Mouse (Mus musculus): Measurements from ENCODE around the gene Ift46. TPM values are rescaled to one million over a fixed set of nuclear protein-coding genes. Genes with fewer than 3 reads are reported as not detected.
A peak's percentile ranks its signal among the peaks of the same experiment; 100 is the strongest.

Gene Ift46
- polyA plus RNA-seq, 1 experiment from 2014 or later = 98.3 TPM

GRCm38 (mm10) chr9:44721877-44722186, 45.9 kb upstream of the Ift46 start:
- DNase-seq (ENCODE audit: low spot score) = no peak
- no peak for ATAC-seq (replicated peaks; ENCODE audit: low FRiP score, low read depth)
- H3K9me3 ChIP-seq (replicated peaks; ENCODE audit: low read length) = no peaks in the 10 kb centered on the region
- no peaks in the 10 kb centered on the region for H3K27me3 ChIP-seq (ENCODE audit: insufficient read depth, low read length)
- WGBS = 81% methylated on average over 3 of the region's 3 CpGs
- H3K27ac ChIP-seq = peak overlapping the region; percentile 51; the same call in 1 of the 2 replicates
- no peak overlapping the region for H3K9ac ChIP-seq (ENCODE audit: low read depth, low read length)
- TF ChIP-seq CTCF (IDR thresholded peaks at IDR 0.05; ENCODE audit: low read depth) = no peak
- peaks cover 16% of the 10 kb centered on the region for H3K36me3 ChIP-seq (ENCODE audit: insufficient read depth, low read length)
- peak overlapping the region; percentile 76; the same call in 1 of the 2 replicates for H3K4me2 ChIP-seq (ENCODE audit: low read length)
- H3K4me1 ChIP-seq (replicated peaks; ENCODE audit: insufficient read depth, low read length) = peaks cover 32% of the 10 kb centered on the region
- no peak overlapping the region for H3K4me3 ChIP-seq (replicated peaks; ENCODE audit: low read depth, low read length)

GRCm38 (mm10) chr9:44722575-44722974, 45.1 kb upstream of the Ift46 start:
- H3K36me3 ChIP-seq (ENCODE audit: insufficient read depth, low read length) = peaks cover 12% of the 10 kb centered on the region; the same call in 1 of the 2 replicates
- H3K4me3 ChIP-seq (replicated peaks; ENCODE audit: low read depth, low read length) = no peak overlapping the region
- no peaks in the 10 kb centered on the region for H3K27me3 ChIP-seq (ENCODE audit: insufficient read depth, low read length)
- DNase-seq (ENCODE audit: low spot score) = no peak
- peak overlapping the region; percentile 76 for H3K27ac ChIP-seq
- no peak overlapping the region for H3K9ac ChIP-seq (ENCODE audit: low read depth, low read length)
- no peak for TF ChIP-seq CTCF (IDR thresholded peaks at IDR 0.05; ENCODE audit: low read depth)
- no peaks in the 10 kb centered on the region for H3K9me3 ChIP-seq (replicated peaks; ENCODE audit: low read length)
- 67% methylated on average over 7 of the region's 7 CpGs for WGBS
- peaks cover 39% of the 10 kb centered on the region for H3K4me1 ChIP-seq (replicated peaks; ENCODE audit: insufficient read depth, low read length)
- 0 out of 2 replicates have a peak overlapping the region, but pooled peaks have one; percentile 7 for H3K4me2 ChIP-seq (ENCODE audit: low read length)
- ATAC-seq (replicated peaks; ENCODE audit: low FRiP score, low read depth) = no peak

GRCm38 (mm10) chr9:44723008-44723407, 44.7 kb upstream of the Ift46 start:
- TF ChIP-seq CTCF (IDR thresholded peaks at IDR 0.05; ENCODE audit: low read depth) = no peak
- Histone ChIP-seq H3K27me3 (ENCODE audit: insufficient read depth, low read length) (no peaks in the 10 kb centered on the region), H3K9ac (ENCODE audit: low read depth, low read length) (no peak overlapping the region), H3K36me3 (ENCODE audit: insufficient read depth, low read length) (peaks cover 12% of the 10 kb centered on the region; the same call in 1 of the 2 replicates), H3K27ac (peak overlapping the region; percentile 76), H3K4me2 (ENCODE audit: low read length) (0 out of 2 replicates have a peak overlapping the region, but pooled peaks have one; percentile 7), H3K4me1 (replicated peaks; ENCODE audit: insufficient read depth, low read length) (peaks cover 43% of the 10 kb centered on the region), H3K4me3 (replicated peaks; ENCODE audit: low read depth, low read length) (no peak overlapping the region), H3K9me3 (replicated peaks; ENCODE audit: low read length) (no peaks in the 10 kb centered on the region)
- WGBS = 22% methylated on average over 7 of the region's 7 CpGs
- DNase-seq (ENCODE audit: low spot score) (peak; percentile 68), ATAC-seq (replicated peaks; ENCODE audit: low FRiP score, low read depth) (no peak)

- peaks cover 12% of the 10 kb centered on the region; the same call in 1 of the 2 replicates for H3K36me3 ChIP-seq (ENCODE audit: insufficient read depth, low read length)
- no peak overlapping the region for H3K4me2 ChIP-seq (ENCODE audit: low read length)
- DNase-seq (ENCODE audit: low spot score) = no peak
- no peak for ATAC-seq (replicated peaks; ENCODE audit: low FRiP score, low read depth)
- H3K9me3 ChIP-seq (replicated peaks; ENCODE audit: low read length) = no peaks in the 10 kb centered on the region
- H3K27ac ChIP-seq = peak overlapping the region; percentile 76
- no peak for TF ChIP-seq CTCF (IDR thresholded peaks at IDR 0.05; ENCODE audit: low read depth)
- 64% methylated on average over 11 of the region's 11 CpGs for WGBS
- H3K4me1 ChIP-seq (replicated peaks; ENCODE audit: insufficient read depth, low read length) = peaks cover 44% of the 10 kb centered on the region
- no peak overlapping the region for H3K9ac ChIP-seq (ENCODE audit: low read depth, low read length)
- H3K27me3 ChIP-seq (ENCODE audit: insufficient read depth, low read length) = no peaks in the 10 kb centered on the region
- H3K4me3 ChIP-seq (replicated peaks; ENCODE audit: low read depth, low read length) = no peak overlapping the region
Observed at GRCm38 (mm10) chr9:44723521-44724041, 44.1 kb upstream of the Ift46 start.

- WGBS = 73% methylated on average over 6 of the region's 6 CpGs
- TF ChIP-seq CTCF (IDR thresholded peaks at IDR 0.05; ENCODE audit: low read depth) = no peak
- no peaks in the 10 kb centered on the region for H3K27me3 ChIP-seq (ENCODE audit: insufficient read depth, low read length)
- H3K4me2 ChIP-seq (ENCODE audit: low read length) = no peak overlapping the region
- H3K36me3 ChIP-seq (ENCODE audit: insufficient read depth, low read length) = peaks cover 12% of the 10 kb centered on the region; the same call in 1 of the 2 replicates
- H3K27ac ChIP-seq = peak overlapping the region; percentile 76; the same call in 1 of the 2 replicates
- H3K4me3 ChIP-seq (replicated peaks; ENCODE audit: low read depth, low read length) = no peak overlapping the region
- H3K9me3 ChIP-seq (replicated peaks; ENCODE audit: low read length) = no peaks in the 10 kb centered on the region
- H3K9ac ChIP-seq (ENCODE audit: low read depth, low read length) = no peak overlapping the region
- H3K4me1 ChIP-seq (replicated peaks; ENCODE audit: insufficient read depth, low read length) = peaks cover 44% of the 10 kb centered on the region
- ATAC-seq (replicated peaks; ENCODE audit: low FRiP score, low read depth) (no peak), DNase-seq (ENCODE audit: low spot score) (no peak)
Observed at GRCm38 (mm10) chr9:44724223-44724622, 43.5 kb upstream of the Ift46 start.

GRCm38 (mm10) chr9:44724665-44725064, 43.0 kb upstream of the Ift46 start:
- no peaks in the 10 kb centered on the region for H3K9me3 ChIP-seq (replicated peaks; ENCODE audit: low read length)
- no peak overlapping the region for H3K4me2 ChIP-seq (ENCODE audit: low read length)
- H3K9ac ChIP-seq (ENCODE audit: low read depth, low read length) = no peak overlapping the region
- no peak overlapping the region for H3K4me3 ChIP-seq (replicated peaks; ENCODE audit: low read depth, low read length)
- no peaks in the 10 kb centered on the region for H3K27me3 ChIP-seq (ENCODE audit: insufficient read depth, low read length)
- H3K36me3 ChIP-seq (ENCODE audit: insufficient read depth, low read length) = peaks cover 12% of the 10 kb centered on the region; the same call in 1 of the 2 replicates
- H3K27ac ChIP-seq = no peak overlapping the region; the same call in 1 of the 2 replicates
- 63% methylated on average over 2 of the region's 2 CpGs for WGBS
- ATAC-seq (replicated peaks; ENCODE audit: low FRiP score, low read depth) (no peak), DNase-seq (ENCODE audit: low spot score) (no peak)
- H3K4me1 ChIP-seq (replicated peaks; ENCODE audit: insufficient read depth, low read length) = peaks cover 44% of the 10 kb centered on the region
- TF ChIP-seq CTCF (IDR thresholded peaks at IDR 0.05; ENCODE audit: low read depth) = no peak

All from kidney, postnatal 0 days (tissue).